Mouse (Mus musculus): Measurements from ENCODE around the gene Tut7. TPM values are rescaled to one million over a fixed set of nuclear protein-coding genes. Genes with fewer than 3 reads are reported as not detected.

The Tut7 gene
- polyA plus RNA-seq, 1 experiment from 2014 or later = 35.0 TPM

GRCm38 (mm10) chr13:59771257-59771656 is 51.7 kb downstream of the Tut7 start:
- Histone ChIP-seq H3K4me3 (ENCODE audit: control insufficient read depth in 1 of 2, insufficient read depth in 1 of 2, low read depth in 1 of 2, low read length in 2 of 2) (peak overlapping the region in 1 of 2 experiments; percentile 77; a peak in 2 of 4 replicates), H3K36me3 (ENCODE audit: control insufficient read depth, insufficient read depth, low read length) (peaks cover 47% of the 10 kb centered on the region), H3K4me2 (ENCODE audit: low read length) (peak overlapping the region; percentile 65), H3K4me1 (ENCODE audit: control insufficient read depth in 2 of 2, insufficient read depth in 2 of 2, low read length in 2 of 2) (peaks cover 23 to 32% of the 10 kb centered on the region in 2 experiments), H3K27me3 (ENCODE audit: control insufficient read depth, insufficient read depth, low read length) (no peaks in the 10 kb centered on the region), H3K27ac (replicated peaks in 1 of 2; ENCODE audit: control insufficient read depth in 1 of 2, insufficient read depth in 1 of 2, low read depth in 2 of 2, low read length in 2 of 2) (peak overlapping the region; percentile 96 to 100), H3K9ac (ENCODE audit: low read length) (peak overlapping the region; percentile 71), H3K9me3 (ENCODE audit: control insufficient read depth, low read length) (no peaks in the 10 kb centered on the region)
- no peak for ATAC-seq (ENCODE audit: insufficient number of reproducible peaks, insufficient read depth, low FRiP score, low read depth)
- WGBS = 7% methylated on average over 9 of the region's 9 CpGs

DNA sequence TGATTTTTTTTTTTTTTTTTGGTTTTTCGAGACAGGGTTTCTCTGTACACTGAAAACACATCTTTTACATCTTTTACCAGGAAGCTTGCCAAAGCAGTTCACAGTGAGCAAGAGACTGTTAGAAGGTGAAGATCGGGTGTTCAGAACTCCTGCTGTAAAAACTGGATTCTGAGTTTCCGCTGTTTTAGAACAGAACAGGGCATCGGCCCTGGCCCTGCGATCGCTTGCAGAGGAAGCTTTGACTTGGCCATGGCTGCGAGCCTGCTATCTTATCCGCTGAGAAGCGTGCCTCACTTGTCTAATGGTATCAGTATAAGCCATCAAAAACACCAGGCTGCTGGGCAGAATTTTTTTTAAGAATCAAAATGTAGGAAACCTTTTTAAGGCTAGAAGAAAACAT is 52.1 kb downstream of the Tut7 start:
- H3K9me3 ChIP-seq (ENCODE audit: control insufficient read depth, low read length) = no peaks in the 10 kb centered on the region
- peak overlapping the region; percentile 65 for H3K4me2 ChIP-seq (ENCODE audit: low read length)
- no peak for ATAC-seq (ENCODE audit: insufficient number of reproducible peaks, insufficient read depth, low FRiP score, low read depth)
- H3K9ac ChIP-seq (ENCODE audit: low read length) = peak overlapping the region; percentile 71
- H3K4me1 ChIP-seq (ENCODE audit: control insufficient read depth in 2 of 2, insufficient read depth in 2 of 2, low read length in 2 of 2) = peaks cover 26 to 36% of the 10 kb centered on the region in 2 experiments
- 21% methylated on average over 9 of the region's 9 CpGs for WGBS
- peaks cover 43% of the 10 kb centered on the region for H3K36me3 ChIP-seq (ENCODE audit: control insufficient read depth, insufficient read depth, low read length)
- no peaks in the 10 kb centered on the region for H3K27me3 ChIP-seq (ENCODE audit: control insufficient read depth, insufficient read depth, low read length)
- H3K27ac ChIP-seq (replicated peaks in 1 of 2; ENCODE audit: control insufficient read depth in 1 of 2, insufficient read depth in 1 of 2, low read depth in 2 of 2, low read length in 2 of 2) = peak overlapping the region; percentile 96 to 100
- H3K4me3 ChIP-seq (ENCODE audit: control insufficient read depth in 1 of 2, insufficient read depth in 1 of 2, low read depth in 1 of 2, low read length in 2 of 2) = peak overlapping the region in 1 of 2 experiments; percentile 77; a peak in 3 of 4 replicates

GRCm38 (mm10) chr13:59770164-59770562 is 52.8 kb downstream of the Tut7 start:
- H3K9ac ChIP-seq (ENCODE audit: low read length) = peak overlapping the region; percentile 71
- under 1% methylated on average over 28 of the region's 28 CpGs for WGBS

DNA sequence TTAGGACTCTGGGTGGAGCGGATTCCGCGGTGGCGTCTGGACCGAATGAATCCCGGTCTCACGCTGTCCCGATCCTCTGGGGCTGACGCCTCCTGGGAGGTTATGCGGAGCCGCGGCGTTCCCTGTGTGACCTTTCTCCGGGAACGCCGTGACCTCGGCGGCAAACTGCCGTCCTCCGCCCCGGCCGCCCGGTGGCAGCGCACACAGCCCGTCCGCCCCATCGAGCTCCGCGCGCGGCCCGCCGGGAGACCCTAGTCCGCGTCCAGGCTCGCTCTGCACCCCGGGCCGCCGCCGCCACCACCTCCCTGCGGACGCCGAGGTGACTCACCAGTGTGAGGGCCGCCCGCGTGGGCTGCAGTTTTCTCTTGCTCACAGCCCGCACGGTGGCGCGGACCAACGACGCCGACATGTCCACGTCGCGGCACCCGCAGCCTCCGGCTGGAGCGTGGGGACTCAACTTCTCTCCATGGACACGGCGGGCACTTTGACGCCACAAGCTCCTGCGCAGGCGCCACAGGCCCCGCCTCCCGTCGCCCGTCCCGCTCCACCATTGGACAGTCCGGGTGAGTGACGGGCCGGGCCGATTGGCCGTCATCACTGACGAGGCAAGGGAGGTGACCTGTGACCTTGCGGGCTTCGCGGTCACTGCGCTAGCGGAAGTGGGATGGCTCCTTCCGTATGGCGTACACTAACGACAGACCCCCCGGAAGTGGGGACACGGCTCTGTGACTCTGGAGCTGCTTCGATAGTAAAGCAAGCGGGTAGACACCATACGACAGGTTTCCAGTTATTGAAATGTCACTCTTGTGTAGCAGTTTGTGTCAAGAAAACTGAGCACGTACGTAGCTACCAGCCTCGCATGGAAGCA is 53.4 kb downstream of the Tut7 start, which contains the start of gene Isca1:
TSS of gene Isca1 (minus strand) at position 515 of the 868 bp plus-strand sequence.
- Histone ChIP-seq H3K36me3 (ENCODE audit: control insufficient read depth, insufficient read depth, low read length) (peaks cover 31% of the 10 kb centered on the region), H3K4me2 (ENCODE audit: low read length) (peak within 1 kb of the TSS; percentile 65), H3K4me1 (ENCODE audit: control insufficient read depth in 2 of 2, insufficient read depth in 2 of 2, low read length in 2 of 2) (peaks cover 25 to 37% of the 10 kb centered on the region in 2 experiments), H3K9me3 (ENCODE audit: control insufficient read depth, low read length) (no peaks in the 10 kb centered on the region), H3K4me3 (ENCODE audit: control insufficient read depth in 1 of 2, insufficient read depth in 1 of 2, low read depth in 1 of 2, low read length in 2 of 2) (peak within 1 kb of the TSS; percentile 77 to 90), H3K27ac (replicated peaks in 1 of 2; ENCODE audit: control insufficient read depth in 1 of 2, insufficient read depth in 1 of 2, low read depth in 2 of 2, low read length in 2 of 2) (peak within 1 kb of the TSS; percentile 96 to 100), H3K27me3 (ENCODE audit: control insufficient read depth, insufficient read depth, low read length) (no peaks in the 10 kb centered on the region), H3K9ac (ENCODE audit: low read length) (peak within 1 kb of the TSS; percentile 94)
- peak; percentile 98 for ATAC-seq (ENCODE audit: insufficient number of reproducible peaks, insufficient read depth, low FRiP score, low read depth)
- under 1% methylated on average over 72 of the region's 91 CpGs for WGBS

More at GRCm38 (mm10) chr13:59770164-59770562, 52.8 kb downstream of the Tut7 start:
- no peaks in the 10 kb centered on the region for H3K27me3 ChIP-seq (ENCODE audit: control insufficient read depth, insufficient read depth, low read length)
- H3K4me1 ChIP-seq (ENCODE audit: control insufficient read depth in 2 of 2, insufficient read depth in 2 of 2, low read length in 2 of 2) = peaks cover 26 to 40% of the 10 kb centered on the region in 2 experiments
- H3K4me2 ChIP-seq (ENCODE audit: low read length) = peak overlapping the region; percentile 65
- peak overlapping the region; percentile 74 to 77 for H3K4me3 ChIP-seq (ENCODE audit: control insufficient read depth in 1 of 2, insufficient read depth in 1 of 2, low read depth in 1 of 2, low read length in 2 of 2)
- peaks cover 36% of the 10 kb centered on the region for H3K36me3 ChIP-seq (ENCODE audit: control insufficient read depth, insufficient read depth, low read length)
- no peaks in the 10 kb centered on the region for H3K9me3 ChIP-seq (ENCODE audit: control insufficient read depth, low read length)
- peak overlapping the region; percentile 96 to 100 for H3K27ac ChIP-seq (replicated peaks in 1 of 2; ENCODE audit: control insufficient read depth in 1 of 2, insufficient read depth in 1 of 2, low read depth in 2 of 2, low read length in 2 of 2)
- peak; percentile 79 for ATAC-seq (ENCODE audit: insufficient number of reproducible peaks, insufficient read depth, low FRiP score, low read depth)

- Histone ChIP-seq H3K9ac (ENCODE audit: low read length) (peak overlapping the region; percentile 94), H3K27ac (replicated peaks in 1 of 2; ENCODE audit: control insufficient read depth in 1 of 2, insufficient read depth in 1 of 2, low read depth in 2 of 2, low read length in 2 of 2) (peak overlapping the region; percentile 58 to 96; a peak in 3 of 4 replicates), H3K4me2 (ENCODE audit: low read length) (peak overlapping the region; percentile 65), H3K4me1 (ENCODE audit: control insufficient read depth in 2 of 2, insufficient read depth in 2 of 2, low read length in 2 of 2) (peaks cover 25 to 42% of the 10 kb centered on the region in 2 experiments), H3K9me3 (ENCODE audit: control insufficient read depth, low read length) (no peaks in the 10 kb centered on the region), H3K27me3 (ENCODE audit: control insufficient read depth, insufficient read depth, low read length) (no peaks in the 10 kb centered on the region), H3K36me3 (ENCODE audit: control insufficient read depth, insufficient read depth, low read length) (peaks cover 29% of the 10 kb centered on the region), H3K4me3 (ENCODE audit: control insufficient read depth in 1 of 2, insufficient read depth in 1 of 2, low read depth in 1 of 2, low read length in 2 of 2) (peak overlapping the region; percentile 77 to 90)
- no peak for ATAC-seq (ENCODE audit: insufficient number of reproducible peaks, insufficient read depth, low FRiP score, low read depth)
- 11% methylated on average over 13 of the region's 13 CpGs for WGBS
Observed at GRCm38 (mm10) chr13:59768531-59768930, 54.4 kb downstream of the Tut7 start.

DNA sequence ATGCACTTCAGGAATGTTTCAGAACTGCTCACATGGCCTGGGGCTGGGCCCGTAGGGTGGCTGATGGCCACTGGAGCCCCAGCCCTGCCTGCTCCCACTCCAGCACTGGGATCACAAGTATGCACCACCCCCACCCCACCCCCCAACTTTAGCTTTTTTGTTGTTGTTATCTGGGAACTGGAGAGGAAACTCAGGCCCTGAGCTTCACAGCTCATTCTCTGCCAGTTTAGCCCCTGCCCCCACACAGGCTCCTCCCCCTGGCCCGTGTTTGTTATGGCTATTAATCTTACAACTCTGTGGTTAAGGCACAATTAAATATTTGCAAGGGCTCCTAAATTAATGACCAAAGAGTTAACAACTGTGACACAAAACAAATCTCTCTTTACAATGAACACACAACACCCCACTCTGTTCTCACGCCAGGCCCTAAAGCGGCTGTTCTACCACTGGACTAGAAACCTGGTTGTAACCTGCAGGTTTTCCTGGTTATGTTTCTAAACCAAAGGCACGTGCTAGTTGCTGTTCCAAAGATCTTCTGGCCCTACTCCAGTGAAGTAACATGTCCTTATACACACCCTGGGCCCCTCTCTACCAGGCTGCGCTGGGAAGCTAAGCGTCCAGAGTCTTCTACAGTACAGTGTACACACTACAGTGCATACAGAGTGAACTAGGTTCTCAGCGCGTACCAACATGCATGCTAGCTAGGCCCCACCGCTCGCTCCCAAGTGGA is 56.0 kb downstream of the Tut7 start:
- Histone ChIP-seq H3K36me3 (ENCODE audit: control insufficient read depth, insufficient read depth, low read length) (peaks cover 28% of the 10 kb centered on the region), H3K4me2 (ENCODE audit: low read length) (peak overlapping the region; percentile 65), H3K4me1 (ENCODE audit: control insufficient read depth in 2 of 2, insufficient read depth in 2 of 2, low read length in 2 of 2) (peaks cover 25 to 45% of the 10 kb centered on the region in 2 experiments), H3K9ac (ENCODE audit: low read length) (peak overlapping the region; percentile 35), H3K4me3 (ENCODE audit: control insufficient read depth in 1 of 2, insufficient read depth in 1 of 2, low read depth in 1 of 2, low read length in 2 of 2) (peak overlapping the region; percentile 6 to 16; a peak in 3 of 4 replicates), H3K27ac (replicated peaks in 1 of 2; ENCODE audit: control insufficient read depth in 1 of 2, insufficient read depth in 1 of 2, low read depth in 2 of 2, low read length in 2 of 2) (peak overlapping the region in 1 of 2 experiments; percentile 52; a peak in 3 of 4 replicates), H3K27me3 (ENCODE audit: control insufficient read depth, insufficient read depth, low read length) (no peaks in the 10 kb centered on the region), H3K9me3 (ENCODE audit: control insufficient read depth, low read length) (no peaks in the 10 kb centered on the region)
- ATAC-seq (ENCODE audit: insufficient number of reproducible peaks, insufficient read depth, low FRiP score, low read depth) = no peak
- WGBS = 56% methylated on average over 11 of the region's 11 CpGs

DNA sequence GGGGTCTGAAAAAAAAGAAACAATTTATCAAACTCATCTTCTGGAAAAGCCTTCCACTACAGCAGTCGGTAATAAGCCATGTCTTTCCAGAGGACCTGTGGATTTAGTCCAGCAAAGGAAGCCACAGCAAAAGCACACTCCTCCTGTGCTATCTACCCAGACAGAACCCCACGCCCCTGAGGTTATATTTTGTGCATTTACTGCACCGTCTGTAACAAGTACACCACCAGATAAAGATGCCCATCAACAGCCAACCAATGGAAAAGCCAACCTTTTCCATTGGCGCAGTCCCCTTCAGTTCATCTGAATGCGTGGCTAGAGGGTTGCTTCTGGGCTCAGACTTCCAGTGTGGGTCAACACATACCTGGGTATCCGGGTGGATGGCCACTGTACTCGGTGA is 60.2 kb downstream of the Tut7 start:
- no peak for ATAC-seq (ENCODE audit: insufficient number of reproducible peaks, insufficient read depth, low FRiP score, low read depth)
- peaks cover 66% of the 10 kb centered on the region for H3K36me3 ChIP-seq (ENCODE audit: control insufficient read depth, insufficient read depth, low read length)

More for the DNA sequence above, 60.2 kb downstream of the Tut7 start:
- Histone ChIP-seq H3K4me1 (ENCODE audit: control insufficient read depth in 2 of 2, insufficient read depth in 2 of 2, low read length in 2 of 2) (peaks cover 16 to 32% of the 10 kb centered on the region in 2 experiments), H3K9ac (ENCODE audit: low read length) (no peak overlapping the region), H3K27me3 (ENCODE audit: control insufficient read depth, insufficient read depth, low read length) (no peaks in the 10 kb centered on the region), H3K9me3 (ENCODE audit: control insufficient read depth, low read length) (no peaks in the 10 kb centered on the region), H3K4me2 (ENCODE audit: low read length) (no peak overlapping the region), H3K27ac (replicated peaks in 1 of 2; ENCODE audit: control insufficient read depth in 1 of 2, insufficient read depth in 1 of 2, low read depth in 2 of 2, low read length in 2 of 2) (no peak overlapping the region), H3K4me3 (ENCODE audit: control insufficient read depth in 1 of 2, insufficient read depth in 1 of 2, low read depth in 1 of 2, low read length in 2 of 2) (no peak overlapping the region)
- 89% methylated on average over 7 of the region's 7 CpGs for WGBS
